Mouse (Mus musculus): ENCODE measurements around the gene Znhit2. TPM values are rescaled to one million over a fixed set of nuclear protein-coding genes. Genes with fewer than 3 reads are reported as not detected.

The Znhit2 gene
- polyA plus RNA-seq, 1 experiment from 2014 or later: 33.0 TPM

- Histone ChIP-seq H3K9ac (peak within 1 kb of the TSS; percentile 67), H3K9me3 (replicated peaks) (no peaks in the 10 kb centered on the region), H3K27me3 (no peaks in the 10 kb centered on the region), H3K4me2 (peak within 1 kb of the TSS; percentile 80), H3K36me3 (peaks cover 73% of the 10 kb centered on the region), H3K27ac (peak within 1 kb of the TSS; percentile 72), H3K4me3 (replicated peaks) (peak within 1 kb of the TSS; percentile 64), H3K4me1 (peaks cover 23% of the 10 kb centered on the region)
- WGBS: under 1% methylated on average over 58 of the region's 58 CpGs
- ATAC-seq (replicated peaks; ENCODE audit: low FRiP score): peak; percentile 89
Measured at GRCm38 (mm10) chr19:6084478-6085248, 23.7 kb downstream of the Znhit2 start, which contains the start of the genes Zfpl1 and Cdca5. Gene Zfpl1 (minus strand): TSS chr19:6084956. Gene Cdca5 (plus strand): TSS chr19:6084983.

GRCm38 (mm10) chr19:6085417-6085879 lies 24.5 kb downstream of the Znhit2 start:
- peak overlapping the region; percentile 64 for H3K4me3 ChIP-seq (replicated peaks)
- no peaks in the 10 kb centered on the region for H3K27me3 ChIP-seq
- H3K9me3 ChIP-seq (replicated peaks): no peaks in the 10 kb centered on the region
- peak overlapping the region; percentile 80 for H3K4me2 ChIP-seq
- H3K36me3 ChIP-seq: peaks cover 73% of the 10 kb centered on the region
- H3K4me1 ChIP-seq: peaks cover 23% of the 10 kb centered on the region
- H3K27ac ChIP-seq: peak overlapping the region; percentile 72
- peak; percentile 81 for ATAC-seq (replicated peaks; ENCODE audit: low FRiP score)
- H3K9ac ChIP-seq: peak overlapping the region; percentile 67
- under 1% methylated on average over 17 of the region's 17 CpGs for WGBS

- no peak overlapping the region for H3K4me3 ChIP-seq (replicated peaks)
- no peaks in the 10 kb centered on the region for H3K27me3 ChIP-seq
- no peak overlapping the region for H3K9ac ChIP-seq
- WGBS: 91% methylated on average over 13 of the region's 13 CpGs
- ATAC-seq (replicated peaks; ENCODE audit: low FRiP score): no peak
- H3K4me1 ChIP-seq: peaks cover 15% of the 10 kb centered on the region
- H3K4me2 ChIP-seq: no peak overlapping the region
- H3K27ac ChIP-seq: no peak overlapping the region
- H3K36me3 ChIP-seq: peaks cover 77% of the 10 kb centered on the region
- no peaks in the 10 kb centered on the region for H3K9me3 ChIP-seq (replicated peaks)
Measured at GRCm38 (mm10) chr19:6088841-6089240, 27.8 kb downstream of the Znhit2 start.

GRCm38 (mm10) chr19:6094119-6094518 lies 33.1 kb downstream of the Znhit2 start, which contains the start of gene AC131692.1:
Gene AC131692.1 (plus strand): TSS chr19:6094419.
- 86% methylated on average over 7 of the region's 7 CpGs for WGBS
- Histone ChIP-seq H3K9me3 (replicated peaks) (no peaks in the 10 kb centered on the region), H3K9ac (no peak within 1 kb of the TSS), H3K4me1 (no peaks in the 10 kb centered on the region), H3K4me2 (no peak within 1 kb of the TSS), H3K4me3 (replicated peaks) (no peak within 1 kb of the TSS), H3K27ac (no peak within 1 kb of the TSS), H3K36me3 (peaks cover 86% of the 10 kb centered on the region), H3K27me3 (no peaks in the 10 kb centered on the region)
- no peak for ATAC-seq (replicated peaks; ENCODE audit: low FRiP score)

- H3K4me2 ChIP-seq: no peak overlapping the region
- no peaks in the 10 kb centered on the region for H3K4me1 ChIP-seq
- H3K27me3 ChIP-seq: no peaks in the 10 kb centered on the region
- no peak for ATAC-seq (replicated peaks; ENCODE audit: low FRiP score)
- WGBS: 86% methylated on average over 3 of the region's 3 CpGs
- no peak overlapping the region for H3K4me3 ChIP-seq (replicated peaks)
- no peak overlapping the region for H3K9ac ChIP-seq
- no peaks in the 10 kb centered on the region for H3K9me3 ChIP-seq (replicated peaks)
- no peak overlapping the region for H3K27ac ChIP-seq
- H3K36me3 ChIP-seq: peaks cover 60% of the 10 kb centered on the region
Measured at GRCm38 (mm10) chr19:6097847-6098246, 36.9 kb downstream of the Znhit2 start.

GRCm38 (mm10) chr19:6101186-6101585 lies 40.2 kb downstream of the Znhit2 start:
- Histone ChIP-seq H3K4me1 (no peaks in the 10 kb centered on the region), H3K9ac (no peak overlapping the region), H3K4me2 (no peak overlapping the region), H3K36me3 (peaks cover 29% of the 10 kb centered on the region), H3K27ac (no peak overlapping the region), H3K4me3 (replicated peaks) (no peak overlapping the region), H3K27me3 (no peaks in the 10 kb centered on the region), H3K9me3 (replicated peaks) (no peaks in the 10 kb centered on the region)
- whole genome bisulfite sequencing: 56% methylated on average over 6 of the region's 6 CpGs
- no peak for ATAC-seq (replicated peaks; ENCODE audit: low FRiP score)

GRCm38 (mm10) chr19:6102169-6102853 lies 41.3 kb downstream of the Znhit2 start:
- no peaks in the 10 kb centered on the region for H3K9me3 ChIP-seq (replicated peaks)
- H3K27ac ChIP-seq: no peak overlapping the region
- H3K9ac ChIP-seq: no peak overlapping the region
- 79% methylated on average over 6 of the region's 6 CpGs for WGBS
- no peak for ATAC-seq (replicated peaks; ENCODE audit: low FRiP score)
- no peak overlapping the region for H3K4me3 ChIP-seq (replicated peaks)
- no peak overlapping the region for H3K4me2 ChIP-seq
- no peaks in the 10 kb centered on the region for H3K27me3 ChIP-seq
- peaks cover 26% of the 10 kb centered on the region for H3K36me3 ChIP-seq
- no peaks in the 10 kb centered on the region for H3K4me1 ChIP-seq

GRCm38 (mm10) chr19:6104476-6104875 lies 43.5 kb downstream of the Znhit2 start:
- no peak overlapping the region for H3K4me3 ChIP-seq (replicated peaks)
- WGBS: 83% methylated on average over 4 of the region's 4 CpGs
- no peak for ATAC-seq (replicated peaks; ENCODE audit: low FRiP score)

GRCm38 (mm10) chr19:6105586-6105985 lies 44.6 kb downstream of the Znhit2 start, which contains the start of gene Naaladl1:
Gene Naaladl1 (plus strand): TSS chr19:6105782.
- Histone ChIP-seq H3K27me3 (no peaks in the 10 kb centered on the region), H3K36me3 (no peaks in the 10 kb centered on the region), H3K27ac (no peak within 1 kb of the TSS), H3K9me3 (replicated peaks) (no peaks in the 10 kb centered on the region), H3K9ac (no peak within 1 kb of the TSS; the same call in 1 of the 2 replicates), H3K4me2 (no peak within 1 kb of the TSS), H3K4me3 (replicated peaks) (no peak within 1 kb of the TSS), H3K4me1 (no peaks in the 10 kb centered on the region)
- 82% methylated on average over 7 of the region's 7 CpGs for WGBS
- no peak for ATAC-seq (replicated peaks; ENCODE audit: low FRiP score)

More at GRCm38 (mm10) chr19:6104476-6104875, 43.5 kb downstream of the Znhit2 start:
- Histone ChIP-seq H3K27me3 (no peaks in the 10 kb centered on the region), H3K9ac (no peak overlapping the region; the same call in 1 of the 2 replicates), H3K9me3 (replicated peaks) (no peaks in the 10 kb centered on the region), H3K4me1 (no peaks in the 10 kb centered on the region), H3K36me3 (peaks cover 7% of the 10 kb centered on the region), H3K4me2 (no peak overlapping the region), H3K27ac (no peak overlapping the region)

Small RNA genes lying within 50 kb of the gene (microRNA-seq; reads per million reads assigned to microRNA genes)
- 1.2 reads per million for gene Mir6988

Other genes with a start within 250 kb of the Znhit2 start
- gene Frmd8, start 185.9 kb upstream of the Znhit2 start, polyA plus RNA-seq (2015; fragmentation: Nextera tagmentation; extraction: Ambion mirVana): 40.2 and 43.1 TPM in 2 replicates
- gene Slc25a45, start 183.4 kb upstream of the Znhit2 start, polyA plus RNA-seq (2015; fragmentation: Nextera tagmentation; extraction: Ambion mirVana): 8.1 and 8.5 TPM in 2 replicates
- 4.2 and 4.7 TPM in 2 replicates for gene Tigd3, start 167.0 kb upstream of the Znhit2 start, polyA plus RNA-seq (2015; fragmentation: Nextera tagmentation; extraction: Ambion mirVana)
- gene Dpf2, start 148.2 kb upstream of the Znhit2 start, polyA plus RNA-seq (2015; fragmentation: Nextera tagmentation; extraction: Ambion mirVana): 166 and 178 TPM in 2 replicates
- gene Cdc42ep2, start 136.4 kb upstream of the Znhit2 start, polyA plus RNA-seq (2015; fragmentation: Nextera tagmentation; extraction: Ambion mirVana): 13.4 and 15.5 TPM in 2 replicates
- gene Pola2, start 97.0 kb upstream of the Znhit2 start, polyA plus RNA-seq (2015; fragmentation: Nextera tagmentation; extraction: Ambion mirVana): 75.3 and 83.2 TPM in 2 replicates
- not detected in 2 replicates for gene Slc22a20, start 75.0 kb upstream of the Znhit2 start, polyA plus RNA-seq (2015; fragmentation: Nextera tagmentation; extraction: Ambion mirVana)
- gene Capn1, start 45.3 kb upstream of the Znhit2 start, polyA plus RNA-seq (2015; fragmentation: Nextera tagmentation; extraction: Ambion mirVana): 8.4 and 11.1 TPM in 2 replicates
- 35.6 and 38.5 TPM in 2 replicates for gene Syvn1, start 14.6 kb upstream of the Znhit2 start, polyA plus RNA-seq (2015; fragmentation: Nextera tagmentation; extraction: Ambion mirVana)
- gene Mrpl49, start 3.4 kb upstream of the Znhit2 start, polyA plus RNA-seq (2015; fragmentation: Nextera tagmentation; extraction: Ambion mirVana): 77.9 and 81.6 TPM in 2 replicates
- 741 and 838 TPM in 2 replicates for gene Fau, start 3.3 kb upstream of the Znhit2 start, polyA plus RNA-seq (2015; fragmentation: Nextera tagmentation; extraction: Ambion mirVana)
- gene Tm7sf2, start 7.2 kb downstream of the Znhit2 start, polyA plus RNA-seq (2015; fragmentation: Nextera tagmentation; extraction: Ambion mirVana): 23.6 and 24.9 TPM in 2 replicates
- gene Vps51, start 16.0 kb downstream of the Znhit2 start, polyA plus RNA-seq (2015; fragmentation: Nextera tagmentation; extraction: Ambion mirVana): 70.3 and 78.5 TPM in 2 replicates
- gene Tmem262, start 18.8 kb downstream of the Znhit2 start, polyA plus RNA-seq (2015; fragmentation: Nextera tagmentation; extraction: Ambion mirVana): not detected in 2 replicates
- gene Gm28374, start 21.1 kb downstream of the Znhit2 start, polyA plus RNA-seq (2015; fragmentation: Nextera tagmentation; extraction: Ambion mirVana): 1.6 and 2.0 TPM in 2 replicates
- gene Zfpl1, start 23.8 kb downstream of the Znhit2 start, polyA plus RNA-seq (2015; fragmentation: Nextera tagmentation; extraction: Ambion mirVana): 73.7 and 79.5 TPM in 2 replicates
- 44.8 and 45.8 TPM in 2 replicates for gene Cdca5, start 23.8 kb downstream of the Znhit2 start, polyA plus RNA-seq (2015; fragmentation: Nextera tagmentation; extraction: Ambion mirVana)
- 0.34 and 0.55 TPM in 2 replicates for gene AC131692.1, start 33.2 kb downstream of the Znhit2 start, polyA plus RNA-seq (2015; fragmentation: Nextera tagmentation; extraction: Ambion mirVana)
- 0.51 and 0.54 TPM in 2 replicates for gene Naaladl1, start 44.6 kb downstream of the Znhit2 start, polyA plus RNA-seq (2015; fragmentation: Nextera tagmentation; extraction: Ambion mirVana)
- 44.0 and 47.2 TPM in 2 replicates for gene Sac3d1, start 57.5 kb downstream of the Znhit2 start, polyA plus RNA-seq (2015; fragmentation: Nextera tagmentation; extraction: Ambion mirVana)
- 32.3 and 34.2 TPM in 2 replicates for gene Snx15, start 67.1 kb downstream of the Znhit2 start, polyA plus RNA-seq (2015; fragmentation: Nextera tagmentation; extraction: Ambion mirVana)
- gene Batf2, start 79.8 kb downstream of the Znhit2 start, polyA plus RNA-seq (2015; fragmentation: Nextera tagmentation; extraction: Ambion mirVana): 0.52 and 0.54 TPM in 2 replicates
- gene Arl2, start 80.4 kb downstream of the Znhit2 start, polyA plus RNA-seq (2015; fragmentation: Nextera tagmentation; extraction: Ambion mirVana): 103 and 113 TPM in 2 replicates
- gene Majin, start 123.2 kb downstream of the Znhit2 start, polyA plus RNA-seq (2015; fragmentation: Nextera tagmentation; extraction: Ambion mirVana): not detected in 2 replicates
- 0.39 and 0.74 TPM in 2 replicates for gene Gpha2, start 165.2 kb downstream of the Znhit2 start, polyA plus RNA-seq (2015; fragmentation: Nextera tagmentation; extraction: Ambion mirVana)
- 22.9 and 27.6 TPM in 2 replicates for gene Ppp2r5b, start 174.7 kb downstream of the Znhit2 start, polyA plus RNA-seq (2015; fragmentation: Nextera tagmentation; extraction: Ambion mirVana)
- gene Atg2a, start 180.5 kb downstream of the Znhit2 start, polyA plus RNA-seq (2015; fragmentation: Nextera tagmentation; extraction: Ambion mirVana): 9.8 and 12.1 TPM in 2 replicates
- gene Ehd1, start 215.5 kb downstream of the Znhit2 start, polyA plus RNA-seq (2015; fragmentation: Nextera tagmentation; extraction: Ambion mirVana): 67.8 and 81.8 TPM in 2 replicates
- gene Cdc42bpg, start 245.3 kb downstream of the Znhit2 start, polyA plus RNA-seq (2015; fragmentation: Nextera tagmentation; extraction: Ambion mirVana): 0.78 and 1.0 TPM in 2 replicates

Measured in kidney, embryonic 15.5 days (tissue).